ENCODE assay signal across 8 mouse cellular contexts in the genomic region with DNA sequence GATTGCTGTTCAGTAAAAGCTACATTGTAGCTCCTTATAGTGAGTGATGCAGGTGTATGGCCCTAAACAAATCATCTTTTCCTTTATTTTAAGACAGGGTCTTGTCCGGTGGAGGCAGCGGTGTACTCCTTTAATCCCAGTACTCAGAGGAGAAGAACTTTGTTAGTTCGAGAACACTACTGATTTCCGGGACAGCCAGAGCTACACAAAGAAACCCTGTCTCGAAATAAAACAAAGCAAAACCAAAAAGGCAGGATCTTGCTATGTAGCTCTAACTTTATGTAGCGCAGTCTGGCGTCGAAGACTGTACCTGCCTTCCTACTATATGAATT. TPM values are rescaled to one million over a fixed set of nuclear protein-coding genes. Genes with fewer than 3 reads are reported as not detected.
DNase-seq lines count a peak whose midpoint lies in the region; ATAC-seq and TF ChIP-seq lines count a peak whose summit lies in the region.

No protein-coding gene starts in this region.

- WGBS in kidney, embryonic 16.5 days = 38% methylated on average over 8 of the region's 8 CpGs
- WGBS in hindbrain, postnatal 0 days = 27% methylated on average over 8 of the region's 8 CpGs
- 37% methylated on average over 8 of the region's 8 CpGs for WGBS in midbrain, postnatal 0 days

- ATAC-seq in kidney, embryonic 16.5 days (ENCODE audit: low FRiP score, low TSS enrichment) = 0 out of 2 replicates have a peak, but pooled peaks have one; percentile 20
- no peak; the same call in 1 of the 2 replicates for ATAC-seq in hindbrain, postnatal 0 days
- ATAC-seq in midbrain, postnatal 0 days (ENCODE audit: low FRiP score) = no peak; the same call in 1 of the 2 replicates

- H3K27ac ChIP-seq in kidney, embryonic 16.5 days (ENCODE audit: low read length) = peak overlapping the region; percentile 48; the same call in 1 of the 2 replicates
- H3K27ac ChIP-seq in cortical plate, adult 2 months (ENCODE audit: insufficient read depth, low read length) = no peak overlapping the region
- H3K27ac ChIP-seq in hindbrain, postnatal 0 days = peak overlapping the region; percentile 79
- H3K27ac ChIP-seq in midbrain, postnatal 0 days (ENCODE audit: low read depth, low read length) = peak overlapping the region; percentile 78

- DNase-seq in kidney, postnatal 36 days = no peak
- no peak for DNase-seq in hindbrain, postnatal 0 days (ENCODE audit: low spot score)
- no peak for DNase-seq in midbrain, postnatal 0 days (ENCODE audit: low spot score)
- no peak for DNase-seq in thymus, postnatal 10 days (ENCODE audit: low spot score in 2 of 2)
- DNase-seq in gastrocnemius, adult 18-20 months (ENCODE audit: low spot score) = no peak
- DNase-seq in gastrocnemius, postnatal 4 days (ENCODE audit: low spot score in 2 of 2) = no peak

- H3K36me3 ChIP-seq in kidney, embryonic 16.5 days (ENCODE audit: insufficient read depth, low read length) = no peaks in the 10 kb centered on the region
- H3K36me3 ChIP-seq in hindbrain, postnatal 0 days (ENCODE audit: insufficient read depth, low read length) = no peaks in the 10 kb centered on the region
- no peaks in the 10 kb centered on the region for H3K36me3 ChIP-seq in midbrain, postnatal 0 days (ENCODE audit: insufficient read depth, low read length)

- no peak for TF ChIP-seq CTCF in cortical plate, adult 2 months (IDR thresholded peaks at IDR 0.05; ENCODE audit: extremely low read depth, insufficient read depth, low read length)
- no peak for TF ChIP-seq CTCF in hindbrain, postnatal 0 days (IDR thresholded peaks at IDR 0.05; ENCODE audit: low read depth)
- no peak for TF ChIP-seq CTCF in midbrain, postnatal 0 days (IDR thresholded peaks at IDR 0.05)

- H3K9me3 ChIP-seq in kidney, embryonic 16.5 days (ENCODE audit: low read length) = no peaks in the 10 kb centered on the region
- H3K9me3 ChIP-seq in hindbrain, postnatal 0 days (ENCODE audit: low read length) = no peaks in the 10 kb centered on the region
- H3K9me3 ChIP-seq in midbrain, postnatal 0 days (ENCODE audit: low read length) = no peaks in the 10 kb centered on the region

- peak overlapping the region; percentile 71 for H3K4me3 ChIP-seq in kidney, embryonic 16.5 days (ENCODE audit: low read length)
- H3K4me3 ChIP-seq in cortical plate, adult 2 months (ENCODE audit: insufficient read depth, low read length) = peak overlapping the region; percentile 76
- H3K4me3 ChIP-seq in hindbrain, postnatal 0 days (ENCODE audit: low read length) = peak overlapping the region; percentile 89
- H3K4me3 ChIP-seq in midbrain, postnatal 0 days (ENCODE audit: low read depth, low read length) = peak overlapping the region; percentile 78

- peaks cover 7% of the 10 kb centered on the region for H3K4me1 ChIP-seq in kidney, embryonic 16.5 days (ENCODE audit: insufficient read depth, low read length)
- H3K4me1 ChIP-seq in cortical plate, adult 2 months (ENCODE audit: control insufficient read depth, insufficient read depth, low read length) = no peaks in the 10 kb centered on the region
- H3K4me1 ChIP-seq in hindbrain, postnatal 0 days (ENCODE audit: insufficient read depth, low read length) = peaks cover 8% of the 10 kb centered on the region; the same call in 1 of the 2 replicates
- H3K4me1 ChIP-seq in midbrain, postnatal 0 days (ENCODE audit: insufficient read depth, low read length) = no peaks in the 10 kb centered on the region

- peak overlapping the region; percentile 51 for H3K4me2 ChIP-seq in kidney, embryonic 16.5 days (replicated peaks; ENCODE audit: low read depth, low read length)
- H3K4me2 ChIP-seq in hindbrain, postnatal 0 days (ENCODE audit: low read depth, low read length) = peak overlapping the region; percentile 93
- peak overlapping the region; percentile 57 for H3K4me2 ChIP-seq in midbrain, postnatal 0 days (ENCODE audit: low read depth, low read length, poor library complexity, severe bottlenecking)

- H3K27me3 ChIP-seq in kidney, embryonic 16.5 days (ENCODE audit: insufficient read depth, low read length) = no peaks in the 10 kb centered on the region
- no peaks in the 10 kb centered on the region for H3K27me3 ChIP-seq in hindbrain, postnatal 0 days (ENCODE audit: insufficient read depth, low read length)
- H3K27me3 ChIP-seq in midbrain, postnatal 0 days (ENCODE audit: insufficient read depth, low read length) = no peaks in the 10 kb centered on the region

- peak overlapping the region; percentile 59 for H3K9ac ChIP-seq in kidney, embryonic 16.5 days (replicated peaks; ENCODE audit: low read length)
- peak overlapping the region; percentile 48 for H3K9ac ChIP-seq in hindbrain, postnatal 0 days (replicated peaks; ENCODE audit: low read length)
- H3K9ac ChIP-seq in midbrain, postnatal 0 days (replicated peaks; ENCODE audit: low read length, poor library complexity, severe bottlenecking) = peak overlapping the region; percentile 52

- no peak for TF ChIP-seq POLR2A in cortical plate, adult 2 months (IDR thresholded peaks at IDR 0.05; ENCODE audit: extremely low read depth, insufficient read depth, low read length)

RNA-seq across cellular contexts. Expression of gene Haus6, which starts 0.4 kb away (rescaled TPM):
- 16.0 and 19.1 TPM in 2 replicates for polyA plus RNA-seq in kidney, embryonic 16.5 days (2015; fragmentation: Nextera tagmentation; extraction: Ambion mirVana)
- 3.4 and 3.5 TPM in 2 replicates for polyA plus RNA-seq in cortical plate, adult 2 months (2012; rRNA removed)
- 3.6 and 15.2 TPM in 2 replicates for total RNA-seq in hindbrain, postnatal 0 days (2014; rRNA removed)
- polyA plus RNA-seq in hindbrain, postnatal 0 days (2015; fragmentation: Nextera tagmentation; extraction: Ambion mirVana) = 5.1 and 6.3 TPM in 2 replicates
- 3.7 and 15.0 TPM in 2 replicates for total RNA-seq in midbrain, postnatal 0 days (2014; rRNA removed)
- polyA plus RNA-seq in midbrain, postnatal 0 days (2015; fragmentation: Nextera tagmentation; extraction: Ambion mirVana) = 3.2 and 4.2 TPM in 2 replicates
- 1 to 10 TPM; 4.8 to 5.5 TPM for total RNA-seq in gastrocnemius, adult 18-20 months (2021)
- 10 to 100 TPM; 10.4 to 12.2 TPM for total RNA-seq in gastrocnemius, postnatal 4 days (2021)

RNA-seq across cellular contexts. Expression of gene Rraga, which starts 36.8 kb away (rescaled TPM):
- 109 and 121 TPM in 2 replicates for polyA plus RNA-seq in kidney, embryonic 16.5 days (2015; fragmentation: Nextera tagmentation; extraction: Ambion mirVana)
- polyA plus RNA-seq in cortical plate, adult 2 months (2012; rRNA removed) = 117 and 118 TPM in 2 replicates
- total RNA-seq in hindbrain, postnatal 0 days (2014; rRNA removed) = 31.3 and 31.5 TPM in 2 replicates
- 135 and 143 TPM in 2 replicates for polyA plus RNA-seq in hindbrain, postnatal 0 days (2015; fragmentation: Nextera tagmentation; extraction: Ambion mirVana)
- 34.7 and 48.1 TPM in 2 replicates for total RNA-seq in midbrain, postnatal 0 days (2014; rRNA removed)
- polyA plus RNA-seq in midbrain, postnatal 0 days (2015; fragmentation: Nextera tagmentation; extraction: Ambion mirVana) = 157 and 161 TPM in 2 replicates
- 10 to 100 TPM; 48.6 to 51.3 TPM for total RNA-seq in gastrocnemius, adult 18-20 months (2021)
- 10 to 100 TPM; 62.3 to 65.4 TPM for total RNA-seq in gastrocnemius, postnatal 4 days (2021)

RNA-seq across cellular contexts. Expression of gene Saxo1, which starts 54.1 kb away (rescaled TPM):
- polyA plus RNA-seq in kidney, embryonic 16.5 days (2015; fragmentation: Nextera tagmentation; extraction: Ambion mirVana) = 0.09 and 0.17 TPM in 2 replicates
- polyA plus RNA-seq in cortical plate, adult 2 months (2012; rRNA removed) = 0.06 and 0.11 TPM in 2 replicates
- total RNA-seq in hindbrain, postnatal 0 days (2014; rRNA removed) = not detected in 2 replicates
- not detected in 2 replicates for polyA plus RNA-seq in hindbrain, postnatal 0 days (2015; fragmentation: Nextera tagmentation; extraction: Ambion mirVana)
- not detected in 2 replicates for total RNA-seq in midbrain, postnatal 0 days (2014; rRNA removed)
- polyA plus RNA-seq in midbrain, postnatal 0 days (2015; fragmentation: Nextera tagmentation; extraction: Ambion mirVana) = not detected in 2 replicates
- total RNA-seq in gastrocnemius, adult 18-20 months (2021) = not detected
- under 1 TPM in 1 of 2 experiments, not detected in 1; 0.32 TPM for total RNA-seq in gastrocnemius, postnatal 4 days (2021)

RNA-seq across cellular contexts. Expression of gene Plin2, which starts 57.6 kb away (rescaled TPM):
- 68.9 and 77.0 TPM in 2 replicates for polyA plus RNA-seq in kidney, embryonic 16.5 days (2015; fragmentation: Nextera tagmentation; extraction: Ambion mirVana)
- 12.7 and 12.8 TPM in 2 replicates for polyA plus RNA-seq in cortical plate, adult 2 months (2012; rRNA removed)
- total RNA-seq in hindbrain, postnatal 0 days (2014; rRNA removed) = 42.7 and 48.8 TPM in 2 replicates
- polyA plus RNA-seq in hindbrain, postnatal 0 days (2015; fragmentation: Nextera tagmentation; extraction: Ambion mirVana) = 37.3 and 38.6 TPM in 2 replicates
- total RNA-seq in midbrain, postnatal 0 days (2014; rRNA removed) = 28.8 and 29.7 TPM in 2 replicates
- 26.4 and 28.9 TPM in 2 replicates for polyA plus RNA-seq in midbrain, postnatal 0 days (2015; fragmentation: Nextera tagmentation; extraction: Ambion mirVana)
- total RNA-seq in gastrocnemius, adult 18-20 months (2021) = 10 to 100 TPM; 59.8 to 66.3 TPM
- total RNA-seq in gastrocnemius, postnatal 4 days (2021) = 100 to 1,000 TPM in 1 of 2 experiments, 10 to 100 TPM in 1; 95.5 to 103 TPM
